Mouse (Mus musculus): ENCODE data around the gene Arvcf. TPM values are rescaled to one million over a fixed set of nuclear protein-coding genes. Genes with fewer than 3 reads are reported as not detected.

Arvcf gene
- polyA plus RNA-seq, 1 experiment, result 55.9 TPM

GRCm38 (mm10) chr16:18436128-18436527 lies 88.1 kb downstream of the Arvcf start:
- no peak overlapping the region for H3K27ac ChIP-seq (ENCODE audit: insufficient read depth, low read length)
- no peaks in the 10 kb centered on the region for H3K4me1 ChIP-seq (ENCODE audit: control insufficient read depth, insufficient read depth, insufficient read length)
- no peaks in the 10 kb centered on the region for H3K27me3 ChIP-seq (ENCODE audit: control insufficient read depth, insufficient read depth, low read length)
- DNase-seq (ENCODE audit: low read depth in 1 of 2, low spot score in 2 of 2), result no peak
- 94% methylated on average over 6 of the region's 6 CpGs for WGBS
- H3K36me3 ChIP-seq (ENCODE audit: control insufficient read depth, insufficient read depth, low read length), result peaks cover 5% of the 10 kb centered on the region
- no peak for TF ChIP-seq CTCF (IDR thresholded peaks at IDR 0.05; ENCODE audit: extremely low read depth, insufficient read depth, insufficient read length, insufficient replicate concordance)
- no peak for TF ChIP-seq POLR2A (IDR thresholded peaks at IDR 0.05; ENCODE audit: low read depth, low read length)
- no peak overlapping the region for H3K4me3 ChIP-seq (ENCODE audit: extremely low read depth, insufficient read depth, insufficient read length)

GRCm38 (mm10) chr16:18443385-18443841 lies 95.4 kb downstream of the Arvcf start:
- DNase-seq (ENCODE audit: low read depth in 1 of 2, low spot score in 2 of 2), result peak; percentile 32 to 84
- Histone ChIP-seq H3K4me3 (ENCODE audit: extremely low read depth, insufficient read depth, insufficient read length) (no peak overlapping the region), H3K36me3 (ENCODE audit: control insufficient read depth, insufficient read depth, low read length) (peaks cover 8% of the 10 kb centered on the region), H3K27ac (ENCODE audit: insufficient read depth, low read length) (no peak overlapping the region), H3K27me3 (ENCODE audit: control insufficient read depth, insufficient read depth, low read length) (no peaks in the 10 kb centered on the region), H3K4me1 (ENCODE audit: control insufficient read depth, insufficient read depth, insufficient read length) (no peaks in the 10 kb centered on the region)
- 30% methylated on average over 8 of the region's 8 CpGs for WGBS
- TF ChIP-seq CTCF (IDR thresholded peaks at IDR 0.05; ENCODE audit: extremely low read depth, insufficient read depth, insufficient read length, insufficient replicate concordance) (peak; percentile 97), POLR2A (IDR thresholded peaks at IDR 0.05; ENCODE audit: low read depth, low read length) (no peak)

DNA sequence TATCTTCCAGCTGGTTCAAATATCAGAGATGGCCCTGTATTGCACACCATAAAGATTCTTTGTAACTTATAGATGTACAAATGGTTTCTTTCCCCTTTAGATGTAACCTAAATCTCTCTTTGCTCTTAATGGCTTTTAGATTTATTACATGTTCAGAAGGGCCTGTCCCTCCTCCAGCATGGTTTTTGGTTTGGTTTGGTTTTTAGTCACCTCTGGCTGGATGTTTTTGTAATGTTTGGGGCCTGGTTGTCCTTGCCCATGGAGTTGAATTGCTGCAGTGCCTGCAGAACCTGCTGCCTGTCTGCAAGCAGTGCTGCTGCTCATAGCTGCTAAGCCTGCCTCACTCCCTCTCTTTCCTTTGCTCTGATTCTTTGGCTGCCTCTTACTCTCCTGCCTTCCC lies 99.3 kb downstream of the Arvcf start:
- DNase-seq (ENCODE audit: low read depth in 1 of 2, low spot score in 2 of 2), result no peak
- Histone ChIP-seq H3K4me1 (ENCODE audit: control insufficient read depth, insufficient read depth, insufficient read length) (no peaks in the 10 kb centered on the region), H3K27me3 (ENCODE audit: control insufficient read depth, insufficient read depth, low read length) (no peaks in the 10 kb centered on the region), H3K27ac (ENCODE audit: insufficient read depth, low read length) (no peak overlapping the region), H3K4me3 (ENCODE audit: extremely low read depth, insufficient read depth, insufficient read length) (no peak overlapping the region), H3K36me3 (ENCODE audit: control insufficient read depth, insufficient read depth, low read length) (peaks cover 12% of the 10 kb centered on the region)
- TF ChIP-seq CTCF (IDR thresholded peaks at IDR 0.05; ENCODE audit: extremely low read depth, insufficient read depth, insufficient read length, insufficient replicate concordance) (no peak), POLR2A (IDR thresholded peaks at IDR 0.05; ENCODE audit: low read depth, low read length) (no peak)

DNA sequence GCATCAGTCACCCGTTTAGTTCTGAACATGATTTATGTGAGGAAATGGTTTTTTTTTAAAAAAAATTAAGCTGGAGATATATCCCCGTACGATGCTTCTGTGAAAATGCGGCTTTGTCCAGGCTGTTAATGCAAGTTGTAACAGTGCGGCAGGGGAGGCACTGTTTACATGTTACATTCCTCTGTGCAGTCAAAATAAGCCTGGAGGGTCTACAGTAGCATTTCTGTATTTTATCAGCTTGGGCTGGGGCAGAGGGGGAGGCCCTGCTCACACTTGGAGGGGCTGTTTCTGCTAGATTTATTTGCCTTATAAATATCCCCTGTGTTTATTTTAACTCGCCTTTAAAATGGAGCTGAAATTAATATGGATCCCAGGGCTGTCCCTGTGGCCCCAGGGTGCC lies 100.1 kb downstream of the Arvcf start:
- peaks cover 12% of the 10 kb centered on the region for H3K36me3 ChIP-seq (ENCODE audit: control insufficient read depth, insufficient read depth, low read length)
- DNase-seq (ENCODE audit: low read depth in 1 of 2, low spot score in 2 of 2), result no peak
- no peaks in the 10 kb centered on the region for H3K4me1 ChIP-seq (ENCODE audit: control insufficient read depth, insufficient read depth, insufficient read length)
- no peak overlapping the region for H3K4me3 ChIP-seq (ENCODE audit: extremely low read depth, insufficient read depth, insufficient read length)
- no peaks in the 10 kb centered on the region for H3K27me3 ChIP-seq (ENCODE audit: control insufficient read depth, insufficient read depth, low read length)
- no peak overlapping the region for H3K27ac ChIP-seq (ENCODE audit: insufficient read depth, low read length)
- TF ChIP-seq CTCF (IDR thresholded peaks at IDR 0.05; ENCODE audit: extremely low read depth, insufficient read depth, insufficient read length, insufficient replicate concordance) (no peak), POLR2A (IDR thresholded peaks at IDR 0.05; ENCODE audit: low read depth, low read length) (no peak)
- WGBS, result 85% methylated on average over 6 of the region's 6 CpGs

DNA sequence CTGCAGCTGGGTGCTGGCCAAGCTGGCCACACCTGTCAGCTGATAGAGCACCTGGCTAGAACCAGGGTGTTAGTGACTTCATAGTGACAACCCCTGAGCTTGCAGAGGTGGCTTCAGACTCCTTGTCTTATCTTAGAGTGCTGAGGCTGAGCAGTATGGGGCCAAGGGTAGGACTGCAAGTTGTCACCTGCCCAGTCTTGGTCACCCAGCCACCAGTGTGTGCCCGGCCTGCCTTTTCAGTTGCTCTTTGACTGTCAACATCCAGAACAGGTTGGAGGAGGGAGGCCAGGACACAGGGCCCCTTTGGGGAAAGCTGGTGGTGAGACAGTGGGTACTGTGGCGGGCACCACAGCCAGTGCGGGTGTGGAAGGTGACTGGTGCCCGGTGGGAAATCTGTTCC lies 101.0 kb downstream of the Arvcf start:
- H3K27me3 ChIP-seq (ENCODE audit: control insufficient read depth, insufficient read depth, low read length), result no peaks in the 10 kb centered on the region
- 91% methylated on average over 4 of the region's 4 CpGs for WGBS
- H3K36me3 ChIP-seq (ENCODE audit: control insufficient read depth, insufficient read depth, low read length), result peaks cover 12% of the 10 kb centered on the region

GRCm38 (mm10) chr16:18451486-18452181 lies 103.7 kb downstream of the Arvcf start:
- DNase-seq (ENCODE audit: low read depth in 1 of 2, low spot score in 2 of 2), result no peak
- no peak overlapping the region for H3K27ac ChIP-seq (ENCODE audit: insufficient read depth, low read length)
- no peaks in the 10 kb centered on the region for H3K27me3 ChIP-seq (ENCODE audit: control insufficient read depth, insufficient read depth, low read length)
- peaks cover 8% of the 10 kb centered on the region for H3K36me3 ChIP-seq (ENCODE audit: control insufficient read depth, insufficient read depth, low read length)
- no peak for TF ChIP-seq CTCF (IDR thresholded peaks at IDR 0.05; ENCODE audit: extremely low read depth, insufficient read depth, insufficient read length, insufficient replicate concordance)
- no peak for TF ChIP-seq POLR2A (IDR thresholded peaks at IDR 0.05; ENCODE audit: low read depth, low read length)
- WGBS, result 93% methylated on average over 9 of the region's 9 CpGs
- H3K4me3 ChIP-seq (ENCODE audit: extremely low read depth, insufficient read depth, insufficient read length), result no peak overlapping the region
- H3K4me1 ChIP-seq (ENCODE audit: control insufficient read depth, insufficient read depth, insufficient read length), result no peaks in the 10 kb centered on the region

More for the DNA sequence above, 101.0 kb downstream of the Arvcf start:
- no peak for TF ChIP-seq CTCF (IDR thresholded peaks at IDR 0.05; ENCODE audit: extremely low read depth, insufficient read depth, insufficient read length, insufficient replicate concordance)
- TF ChIP-seq POLR2A (IDR thresholded peaks at IDR 0.05; ENCODE audit: low read depth, low read length), result no peak
- H3K27ac ChIP-seq (ENCODE audit: insufficient read depth, low read length), result no peak overlapping the region
- H3K4me3 ChIP-seq (ENCODE audit: extremely low read depth, insufficient read depth, insufficient read length), result no peak overlapping the region
- H3K4me1 ChIP-seq (ENCODE audit: control insufficient read depth, insufficient read depth, insufficient read length), result no peaks in the 10 kb centered on the region
- DNase-seq (ENCODE audit: low read depth in 1 of 2, low spot score in 2 of 2), result no peak

- no peak overlapping the region for H3K4me3 ChIP-seq (ENCODE audit: extremely low read depth, insufficient read depth, insufficient read length)
- no peaks in the 10 kb centered on the region for H3K4me1 ChIP-seq (ENCODE audit: control insufficient read depth, insufficient read depth, insufficient read length)
- 88% methylated on average over 8 of the region's 8 CpGs for WGBS
- H3K36me3 ChIP-seq (ENCODE audit: control insufficient read depth, insufficient read depth, low read length), result peaks cover 8% of the 10 kb centered on the region
- H3K27me3 ChIP-seq (ENCODE audit: control insufficient read depth, insufficient read depth, low read length), result no peaks in the 10 kb centered on the region
- no peak for TF ChIP-seq CTCF (IDR thresholded peaks at IDR 0.05; ENCODE audit: extremely low read depth, insufficient read depth, insufficient read length, insufficient replicate concordance)
- TF ChIP-seq POLR2A (IDR thresholded peaks at IDR 0.05; ENCODE audit: low read depth, low read length), result no peak
- DNase-seq (ENCODE audit: low read depth in 1 of 2, low spot score in 2 of 2), result no peak
- no peak overlapping the region for H3K27ac ChIP-seq (ENCODE audit: insufficient read depth, low read length)
Observed at GRCm38 (mm10) chr16:18452361-18452862, 104.4 kb downstream of the Arvcf start.
